Mouse (Mus musculus) bone marrow macrophage, adult 2 months (primary cell): Measurements from ENCODE around the gene Ston2. TPM values are rescaled to one million over a fixed set of nuclear protein-coding genes. Genes with fewer than 3 reads are reported as not detected.

Experiments
- H3K27ac ChIP-seq: 2 replicates; pipeline ENCODE4 v1.5.1; 2012; ENCODE audit warnings: low read depth, low read length; ENCODE audit not compliant: insufficient read depth
- H3K4me1 ChIP-seq: 2 replicates; pipeline ENCODE4 v1.6.1; 2012; ENCODE audit warnings: low read length; ENCODE audit not compliant: control insufficient read depth, insufficient read depth
- H3K4me3 ChIP-seq: 2 replicates; pipeline ENCODE4 v1.5.1; 2012; ENCODE audit warnings: mild to moderate bottlenecking, low read length, moderate library complexity; ENCODE audit not compliant: insufficient read depth
- CTCF ChIP-seq: IDR thresholded peaks from 2 replicates; pipeline ENCODE4 v1.5.1; 2012; ENCODE audit warnings: low read depth, mild to moderate bottlenecking, low read length, moderate library complexity
- POLR2A ChIP-seq: IDR thresholded peaks from 2 replicates; pipeline ENCODE4 v1.6.1; 2012; ENCODE audit warnings: mild to moderate bottlenecking, low read depth, low read length, borderline replicate concordance
- polyA plus RNA-seq: library from polyadenylated mRNA; stranded (reverse); fragments of >200 nt; gene quantifications from 2 replicates; pipeline ENCODE4 v1.2.4, GENCODE M21; 2012; ENCODE audit not compliant: missing spikeins, insufficient read depth, insufficient read length

Ston2 gene
- polyA plus RNA-seq, 1 experiment: 4.5 TPM

- Histone ChIP-seq H3K27ac (no peak overlapping the region), H3K4me3 (no peak overlapping the region), H3K4me1 (no peaks in the 10 kb centered on the region)
- TF ChIP-seq CTCF: no peak
- no peak for TF ChIP-seq POLR2A
These were observed 139.8 kb downstream of the Ston2 start for GRCm38 (mm10) chr12:91648426-91648825.

GRCm38 (mm10) chr12:91645361-91646123 lies 142.6 kb downstream of the Ston2 start:
- Histone ChIP-seq H3K4me3 (no peak overlapping the region), H3K4me1 (no peaks in the 10 kb centered on the region), H3K27ac (no peak overlapping the region)
- TF ChIP-seq CTCF: no peak
- TF ChIP-seq POLR2A: no peak

- no peaks in the 10 kb centered on the region for H3K4me1 ChIP-seq
- TF ChIP-seq CTCF (no peak), POLR2A (no peak)
- no peak overlapping the region for H3K27ac ChIP-seq
- no peak overlapping the region for H3K4me3 ChIP-seq
These were observed 145.0 kb downstream of the Ston2 start for GRCm38 (mm10) chr12:91643221-91643620.

- H3K4me3 ChIP-seq: no peak overlapping the region
- no peak overlapping the region for H3K27ac ChIP-seq
- no peak for TF ChIP-seq CTCF
- no peak for TF ChIP-seq POLR2A
- H3K4me1 ChIP-seq: peaks cover 5% of the 10 kb centered on the region
These were observed 145.6 kb downstream of the Ston2 start for GRCm38 (mm10) chr12:91642426-91643093.

- TF ChIP-seq POLR2A (no peak), CTCF (no peak)
- Histone ChIP-seq H3K27ac (no peak overlapping the region), H3K4me1 (peaks cover 12% of the 10 kb centered on the region), H3K4me3 (no peak overlapping the region)
These were observed 146.5 kb downstream of the Ston2 start for GRCm38 (mm10) chr12:91641631-91642141.

DNA sequence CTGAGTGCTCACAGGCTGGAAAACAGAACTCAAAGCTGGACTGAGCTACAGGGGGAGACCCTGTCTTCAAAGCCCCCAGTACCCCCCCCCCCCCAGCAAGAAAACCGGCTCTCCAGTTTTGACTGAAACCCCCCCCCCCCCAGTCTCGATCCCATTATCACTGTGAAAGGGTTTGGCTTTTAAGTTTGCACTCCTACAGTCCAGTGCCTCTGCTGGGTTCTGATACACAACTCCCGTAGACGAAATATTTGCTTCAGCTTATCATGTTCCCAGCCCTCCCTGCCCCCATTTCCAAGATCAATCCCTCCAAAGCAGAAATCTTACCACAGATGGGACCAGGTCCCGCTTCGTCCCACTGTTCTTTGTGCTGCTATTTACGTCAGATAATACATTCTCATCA lies 147.1 kb downstream of the Ston2 start:
- Histone ChIP-seq H3K27ac (no peak overlapping the region), H3K4me1 (peaks cover 12% of the 10 kb centered on the region), H3K4me3 (no peak overlapping the region)
- TF ChIP-seq CTCF: no peak
- no peak for TF ChIP-seq POLR2A

DNA sequence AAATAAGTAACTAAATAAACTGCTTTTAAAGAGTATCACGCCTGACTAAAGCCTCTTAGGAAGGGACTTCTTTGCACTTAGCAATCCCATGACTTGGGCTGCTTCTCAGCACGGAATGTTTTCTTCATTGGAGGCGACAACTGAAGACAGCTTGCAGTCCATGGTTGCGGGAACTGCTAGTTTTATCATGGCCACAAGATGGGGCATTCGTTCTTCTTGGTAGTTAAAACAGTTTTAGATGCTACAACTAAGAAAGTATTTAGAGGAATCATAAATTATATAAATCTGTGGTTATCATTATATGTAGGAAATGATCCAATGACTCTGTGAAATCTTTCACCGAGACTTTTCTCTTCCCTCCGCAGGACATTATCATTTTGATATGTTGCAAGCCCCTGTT lies 147.5 kb downstream of the Ston2 start:
- Histone ChIP-seq H3K4me3 (no peak overlapping the region), H3K4me1 (peaks cover 12% of the 10 kb centered on the region), H3K27ac (no peak overlapping the region)
- TF ChIP-seq POLR2A (no peak), CTCF (no peak)

DNA sequence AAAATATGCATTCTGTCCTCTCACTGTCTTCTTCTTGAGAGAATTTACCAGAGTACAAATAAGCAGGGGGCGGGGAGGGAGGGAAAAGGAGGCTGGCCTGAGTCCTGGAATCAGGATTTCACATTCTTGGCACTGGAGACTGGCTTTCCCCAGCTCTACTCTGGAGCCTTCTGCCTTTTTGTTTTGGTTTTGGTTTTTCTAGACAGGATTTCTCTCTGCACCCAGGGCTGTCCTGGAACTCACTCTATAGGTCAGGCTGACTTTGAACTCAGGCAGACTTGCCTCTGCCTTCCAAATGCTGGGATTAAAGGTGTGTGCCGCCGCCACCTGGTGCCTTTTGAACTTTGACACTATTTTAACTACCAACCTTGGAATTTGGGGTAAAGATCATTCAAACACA lies 149.8 kb downstream of the Ston2 start:
- Histone ChIP-seq H3K4me1 (peaks cover 12% of the 10 kb centered on the region), H3K27ac (no peak overlapping the region), H3K4me3 (no peak overlapping the region)
- TF ChIP-seq CTCF (no peak), POLR2A (no peak)

DNA sequence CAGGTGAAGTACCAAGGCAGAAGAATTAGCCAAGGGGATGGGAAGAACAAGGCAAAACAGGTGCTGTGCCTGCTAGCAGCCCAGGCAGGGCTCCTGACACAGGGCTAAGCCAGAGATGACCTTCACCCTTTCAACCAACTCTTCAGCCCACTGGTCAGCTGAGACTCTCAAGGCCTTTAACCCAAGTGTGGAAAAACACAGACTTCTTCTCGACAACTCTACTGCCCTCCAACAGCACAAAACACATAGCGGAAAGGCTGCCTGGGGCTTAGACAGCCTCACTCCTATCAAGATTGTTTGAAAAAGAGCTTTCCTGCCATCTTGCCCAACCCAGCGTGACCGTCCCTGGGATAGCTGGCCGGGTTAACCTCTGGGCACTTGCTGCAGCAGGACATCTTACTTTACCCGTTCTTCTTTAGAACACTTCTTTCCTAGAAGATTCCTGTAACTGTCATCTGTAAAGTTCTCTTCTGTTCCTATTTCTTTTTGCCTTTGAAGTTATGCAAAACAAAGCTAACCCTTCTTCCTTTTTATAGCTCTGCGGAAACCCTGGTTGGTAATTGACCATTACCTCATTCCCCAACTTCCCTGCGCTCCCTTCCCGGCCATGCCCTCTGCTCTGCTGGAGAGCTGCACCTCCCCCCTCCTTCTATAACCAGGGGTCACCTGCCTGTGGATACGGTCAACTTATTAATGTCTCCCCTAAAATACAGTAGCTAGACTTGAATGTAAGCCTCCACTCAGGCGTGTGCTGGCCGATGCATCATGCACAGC lies 150.9 kb downstream of the Ston2 start:
- TF ChIP-seq CTCF (no peak), POLR2A (no peak)
- H3K27ac ChIP-seq: no peak overlapping the region
- no peak overlapping the region for H3K4me3 ChIP-seq
- H3K4me1 ChIP-seq: peaks cover 12% of the 10 kb centered on the region
